In genomic region chr16:23144326-23144725, GRCm38 (mm10) we compare ENCODE assay signal across 13 mouse cellular contexts. TPM values are rescaled to one million over a fixed set of nuclear protein-coding genes. Genes with fewer than 3 reads are reported as not detected.
DNase-seq lines count a peak whose midpoint lies in the region; ATAC-seq lines count a peak whose summit lies in the region.
"Had no signal": no experiment of that assay in that cellular context is flagged by ENCODE, and none has a peak within 500 bp of the region (broad histone marks: within the 10 kb centered on the region; RNA-seq: fewer than 3 reads in every experiment).

No protein-coding gene starts in this region.

- no peaks in the 10 kb centered on the region for H3K27me3 ChIP-seq in intestine, embryonic 16.5 days (replicated peaks; ENCODE audit: control insufficient read depth, insufficient read depth, low read length)
- H3K27me3 ChIP-seq: neural tube, embryonic 12.5 days had no signal

- peak; percentile 55 to 68 for DNase-seq in B cell, adult 2 months
- peak; percentile 67 to 77 for DNase-seq in spleen, postnatal 36 days (ENCODE audit: low spot score in 2 of 2)
- DNase-seq in embryo, embryonic 11 days = no peak
- DNase-seq in adrenal gland, adult 18-20 months (ENCODE audit: low spot score in 2 of 2) = no peak
- DNase-seq: kidney, adult 11 months; lung, postnatal 14 days; right cerebral cortex, postnatal 14 days had no signal

- WGBS in intestine, embryonic 16.5 days = 86% methylated on average over 7 of the region's 7 CpGs

- H3K4me1 ChIP-seq in intestine, embryonic 16.5 days (ENCODE audit: control insufficient read depth, insufficient read depth, low read length) = no peaks in the 10 kb centered on the region
- H3K4me1 ChIP-seq: neural tube, embryonic 12.5 days had no signal

- H3K4me3 ChIP-seq in intestine, embryonic 16.5 days (ENCODE audit: low read length) = no peak overlapping the region
- H3K4me3 ChIP-seq: neural tube, embryonic 12.5 days had no signal

- H3K36me3 ChIP-seq in intestine, embryonic 16.5 days (ENCODE audit: control insufficient read depth, insufficient read depth, low read length) = no peaks in the 10 kb centered on the region
- H3K36me3 ChIP-seq: neural tube, embryonic 12.5 days had no signal

- H3K27ac ChIP-seq in intestine, embryonic 16.5 days (ENCODE audit: low read length) = no peak overlapping the region
- H3K27ac ChIP-seq: neural tube, embryonic 12.5 days had no signal

- ATAC-seq in CD4-positive, CD25-positive, alpha-beta regulatory T cell, adult 4 months = peak; percentile 93
- peak; percentile 98 for ATAC-seq in inflammation-experienced regulatory T-cells, adult 6 months
- no peak for ATAC-seq in intestine, embryonic 16.5 days

- H3K9ac ChIP-seq in intestine, embryonic 16.5 days (ENCODE audit: low read depth, low read length) = no peak overlapping the region
- H3K9ac ChIP-seq: neural tube, embryonic 12.5 days had no signal

- H3K9me3 ChIP-seq in intestine, embryonic 16.5 days (ENCODE audit: control insufficient read depth, low read length) = no peaks in the 10 kb centered on the region
- H3K9me3 ChIP-seq: neural tube, embryonic 12.5 days had no signal

- H3K4me2 ChIP-seq in intestine, embryonic 16.5 days (ENCODE audit: low read depth, low read length) = no peak overlapping the region
- H3K4me2 ChIP-seq: neural tube, embryonic 12.5 days had no signal

RNA-seq across cellular contexts. Expression of gene Adipoq, which starts 2.0 kb away (rescaled TPM):
- polyA plus RNA-seq in CD4-positive, CD25-positive, alpha-beta regulatory T cell, adult 4 months (2017; shearing (Covaris generic)) = not detected
- under 1 TPM in 2 of 3 experiments, not detected in 1; 0.46 to 0.95 TPM for polyA plus RNA-seq in inflammation-experienced regulatory T-cells, adult 6 months (2017; shearing (Covaris generic))
- polyA plus RNA-seq in intestine, embryonic 16.5 days (2015; fragmentation: Nextera tagmentation; extraction: Ambion mirVana) = not detected in 2 replicates
- total RNA-seq in adrenal gland, adult 18-20 months (2021) = 100 to 1,000 TPM; 265 to 655 TPM
- polyA plus RNA-seq: embryonic facial prominence, embryonic 11.5 days; heart, embryonic 16.5 days; neural tube, embryonic 12.5 days had no signal

RNA-seq across cellular contexts. Expression of gene Rfc4, which starts 16.8 kb away (rescaled TPM):
- 10 to 100 TPM; 38.4 to 51.1 TPM for polyA plus RNA-seq in CD4-positive, CD25-positive, alpha-beta regulatory T cell, adult 4 months (2017; shearing (Covaris generic))
- 100 to 1,000 TPM in 1 of 3 experiments, 10 to 100 TPM in 2; 34.3 to 110 (median 50.4) TPM for polyA plus RNA-seq in inflammation-experienced regulatory T-cells, adult 6 months (2017; shearing (Covaris generic))
- 88.3 and 107 TPM in 2 replicates for polyA plus RNA-seq in intestine, embryonic 16.5 days (2015; fragmentation: Nextera tagmentation; extraction: Ambion mirVana)
- total RNA-seq in adrenal gland, adult 18-20 months (2021) = 1 to 10 TPM; 4.3 to 7.7 TPM

RNA-seq across cellular contexts. Expression of gene Eif4a2, which starts 37.1 kb away (rescaled TPM):
- polyA plus RNA-seq in CD4-positive, CD25-positive, alpha-beta regulatory T cell, adult 4 months (2017; shearing (Covaris generic)) = 100 to 1,000 TPM; 558 to 662 TPM
- polyA plus RNA-seq in inflammation-experienced regulatory T-cells, adult 6 months (2017; shearing (Covaris generic)) = 100 to 1,000 TPM; 438 to 692 (median 649) TPM
- polyA plus RNA-seq in intestine, embryonic 16.5 days (2015; fragmentation: Nextera tagmentation; extraction: Ambion mirVana) = 193 TPM in 2 replicates
- total RNA-seq in adrenal gland, adult 18-20 months (2021) = 100 to 1,000 TPM; 551 to 581 TPM

Comparison
In these comparisons a context has a peak if more than half of its experiments do, and no peak if none do; other contexts are left out.
1. DNase-seq: peak in B cell, adult 2 months (2 of 2) and spleen, postnatal 36 days (2 of 2); none in embryo, embryonic 11 days (single experiment) and adrenal gland, adult 18-20 months (0 of 2).